Mouse (Mus musculus): ENCODE measurements around the gene Gsdmc3. TPM values are rescaled to one million over a fixed set of nuclear protein-coding genes. Genes with fewer than 3 reads are reported as not detected.

Gsdmc3 gene
- total RNA-seq (2023) = not detected

DNA sequence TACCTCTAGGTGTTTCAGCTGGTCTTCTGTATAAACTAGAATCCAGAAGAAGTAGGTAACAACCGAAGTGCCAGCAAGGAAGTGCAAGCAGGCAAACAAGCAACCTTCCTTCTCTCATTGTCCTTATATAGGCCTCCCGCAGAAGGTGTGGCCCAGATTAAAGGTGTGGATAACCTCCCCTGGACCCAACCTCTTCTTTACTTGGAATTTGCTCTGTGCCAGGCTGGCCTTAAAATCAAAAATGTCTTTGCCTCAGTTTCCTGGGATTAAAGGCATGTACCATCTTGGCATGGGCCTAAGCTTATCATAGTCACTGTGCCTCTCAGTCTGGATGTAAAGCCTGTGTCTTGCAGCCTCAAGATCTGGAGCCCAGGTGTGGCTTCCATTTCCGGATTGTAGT, at the start of gene Gsdmc3:
Gsdmc3 (minus strand) TSS at position 101 of the 400 bp plus-strand sequence.

DNA sequence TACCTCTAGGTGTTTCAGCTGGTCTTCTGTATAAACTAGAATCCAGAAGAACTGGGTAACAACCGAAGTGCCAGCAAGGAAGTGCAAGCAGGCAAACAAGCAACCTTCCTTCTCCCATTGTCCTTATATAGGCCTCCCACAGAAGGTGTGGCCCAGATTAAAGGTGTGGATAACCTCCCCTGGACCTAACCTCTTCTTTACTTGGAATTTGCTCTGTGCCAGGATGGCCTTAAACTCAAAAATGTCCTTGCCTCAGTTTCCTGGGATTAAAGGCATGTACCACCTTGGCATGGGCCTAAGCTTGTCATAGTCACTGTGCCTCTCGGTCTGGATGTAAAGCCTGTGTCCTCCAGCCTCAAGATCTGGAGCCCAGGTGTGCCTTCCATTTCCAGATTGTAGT, 33.8 kb upstream of the Gsdmc3 start, which contains the start of gene Gsdmc4:
Gsdmc4 (minus strand) TSS at position 101 of the 400 bp plus-strand sequence.

Other genes starting within 250 kb of the Gsdmc3 start
- not detected for gene Gsdmc2, start 33.4 kb downstream of the Gsdmc3 start, total RNA-seq (2023)
- 0.44 TPM for gene Gsdmc4, start 33.7 kb upstream of the Gsdmc3 start, total RNA-seq (2023)
- 211 TPM for gene Fam49b, start 181.9 kb upstream of the Gsdmc3 start, total RNA-seq (2023)